ENCODE assay signal across 11 mouse cellular contexts in the genomic region with DNA sequence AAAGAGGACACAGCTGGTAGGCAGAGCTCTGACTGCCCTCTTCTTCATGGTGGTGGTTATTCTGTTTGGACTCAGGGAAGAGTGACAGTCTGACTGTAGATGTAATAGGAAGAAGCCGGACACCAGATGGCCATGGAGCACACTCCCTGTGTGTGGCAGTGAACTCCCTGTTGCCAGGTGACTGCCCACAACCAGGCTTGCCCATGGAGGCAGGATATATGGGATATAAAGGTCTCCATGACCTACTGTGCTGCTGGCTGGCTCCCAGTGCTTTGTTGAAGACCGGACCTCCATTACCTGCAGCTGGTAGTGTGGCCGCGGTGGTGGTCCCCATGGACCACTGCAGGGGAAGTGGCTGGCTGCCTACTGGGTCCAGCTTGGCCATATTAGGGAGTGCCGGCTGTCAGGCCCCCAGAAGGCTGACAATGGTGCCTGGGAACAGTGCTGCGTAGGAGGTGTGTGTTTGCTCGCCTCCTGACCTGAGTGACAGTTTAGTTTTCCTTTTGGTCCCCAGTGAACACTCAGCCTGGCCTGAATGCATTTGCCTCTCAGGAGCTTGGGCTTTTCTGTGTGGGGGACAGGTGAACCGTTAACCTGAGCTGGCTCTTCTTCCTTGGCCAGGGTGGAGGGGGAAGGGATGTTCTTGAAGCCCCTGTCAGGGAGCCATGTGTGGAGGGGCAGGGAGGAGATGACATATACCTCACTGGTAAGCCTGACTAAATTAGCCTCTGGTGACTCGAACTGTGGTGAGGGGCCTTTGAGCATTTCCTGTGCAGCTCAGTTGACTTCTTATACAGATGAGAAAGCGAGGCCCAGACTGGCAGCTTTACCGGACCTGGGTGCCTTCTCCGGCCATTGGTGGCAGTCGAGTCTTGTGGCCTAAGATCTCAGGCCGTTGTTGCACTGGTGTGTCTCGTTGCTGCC.
DNase-seq lines count a peak whose midpoint lies in the region; ATAC-seq and TF ChIP-seq lines count a peak whose summit lies in the region.
"Had no signal": no experiment of that assay in that cellular context is flagged by ENCODE, and none has a peak within 500 bp of the region (broad histone marks: within the 10 kb centered on the region; RNA-seq: fewer than 3 reads in every experiment).

No protein-coding gene starts in this region.

- H3K27ac ChIP-seq in heart, embryonic 15.5 days = no peak overlapping the region
- peak overlapping the region; percentile 28; the same call in 1 of the 2 replicates for H3K27ac ChIP-seq in stomach, embryonic 15.5 days
- no peak overlapping the region for H3K27ac ChIP-seq in stomach, postnatal 0 days (replicated peaks)
- H3K27ac ChIP-seq in hindbrain, embryonic 12.5 days = 0 out of 2 replicates have a peak overlapping the region, but pooled peaks have one; percentile 14
- 0 out of 2 replicates have a peak overlapping the region, but pooled peaks have one; percentile 15 for H3K27ac ChIP-seq in neural tube, embryonic 15.5 days (replicated peaks)
- H3K27ac ChIP-seq: liver, embryonic 13.5 days had no signal

- no peak for TF ChIP-seq EP300 in stomach, postnatal 0 days (optimal IDR thresholded peaks at IDR 0.05)

- H3K9ac ChIP-seq in heart, embryonic 15.5 days = no peak overlapping the region
- no peak overlapping the region for H3K9ac ChIP-seq in stomach, embryonic 15.5 days
- H3K9ac ChIP-seq in stomach, postnatal 0 days (ENCODE audit: low read length) = no peak overlapping the region
- H3K9ac ChIP-seq in hindbrain, embryonic 12.5 days = no peak overlapping the region
- no peak overlapping the region for H3K9ac ChIP-seq in neural tube, embryonic 15.5 days (replicated peaks)
- H3K9ac ChIP-seq: liver, embryonic 13.5 days had no signal

- H3K4me1 ChIP-seq in heart, embryonic 15.5 days (replicated peaks) = peaks cover 71% of the 10 kb centered on the region
- peaks cover 45% of the 10 kb centered on the region for H3K4me1 ChIP-seq in stomach, embryonic 15.5 days
- peaks cover 12% of the 10 kb centered on the region for H3K4me1 ChIP-seq in stomach, postnatal 0 days (replicated peaks; ENCODE audit: control insufficient read depth, insufficient read depth)
- H3K4me1 ChIP-seq in hindbrain, embryonic 12.5 days = peaks cover 90% of the 10 kb centered on the region
- peaks cover 70% of the 10 kb centered on the region for H3K4me1 ChIP-seq in neural tube, embryonic 15.5 days

- no peaks in the 10 kb centered on the region for H3K27me3 ChIP-seq in heart, embryonic 15.5 days
- no peaks in the 10 kb centered on the region for H3K27me3 ChIP-seq in stomach, embryonic 15.5 days (replicated peaks)
- H3K27me3 ChIP-seq in stomach, postnatal 0 days (ENCODE audit: control insufficient read depth, insufficient read depth, low read length) = no peaks in the 10 kb centered on the region
- no peaks in the 10 kb centered on the region for H3K27me3 ChIP-seq in hindbrain, embryonic 12.5 days
- H3K27me3 ChIP-seq in neural tube, embryonic 15.5 days (replicated peaks) = no peaks in the 10 kb centered on the region
- H3K27me3 ChIP-seq: liver, embryonic 13.5 days; megakaryocyte, embryonic 14.5 days; Patski had no signal

- no peaks in the 10 kb centered on the region for H3K36me3 ChIP-seq in heart, embryonic 15.5 days
- no peaks in the 10 kb centered on the region for H3K36me3 ChIP-seq in stomach, embryonic 15.5 days
- H3K36me3 ChIP-seq in stomach, postnatal 0 days (ENCODE audit: control insufficient read depth, insufficient read depth, low read length) = no peaks in the 10 kb centered on the region
- H3K36me3 ChIP-seq in hindbrain, embryonic 12.5 days = no peaks in the 10 kb centered on the region
- no peaks in the 10 kb centered on the region for H3K36me3 ChIP-seq in neural tube, embryonic 15.5 days

- no peak for TF ChIP-seq CTCF in stomach, postnatal 0 days (IDR thresholded peaks at IDR 0.05; ENCODE audit: low read depth)

- H3K4me2 ChIP-seq in heart, embryonic 15.5 days = no peak overlapping the region
- H3K4me2 ChIP-seq in stomach, embryonic 15.5 days = no peak overlapping the region
- H3K4me2 ChIP-seq in stomach, postnatal 0 days (replicated peaks; ENCODE audit: low read depth) = no peak overlapping the region
- H3K4me2 ChIP-seq in hindbrain, embryonic 12.5 days (replicated peaks) = no peak overlapping the region
- H3K4me2 ChIP-seq in neural tube, embryonic 15.5 days = no peak overlapping the region
- H3K4me2 ChIP-seq: liver, embryonic 13.5 days had no signal

- ATAC-seq in heart, embryonic 15.5 days (replicated peaks; ENCODE audit: insufficient number of reproducible peaks, insufficient read depth, low FRiP score, low read depth) = 0 out of 2 replicates have a peak, but pooled peaks have one; percentile 19
- no peak for ATAC-seq in stomach, embryonic 15.5 days (ENCODE audit: insufficient read depth, low FRiP score, low read depth)
- ATAC-seq in stomach, postnatal 0 days (ENCODE audit: low FRiP score, low TSS enrichment) = no peak
- no peak for ATAC-seq in hindbrain, embryonic 12.5 days (ENCODE audit: low FRiP score)
- ATAC-seq in neural tube, embryonic 15.5 days (ENCODE audit: low FRiP score) = no peak
- ATAC-seq: Patski had no signal

- no peaks in the 10 kb centered on the region for H3K9me3 ChIP-seq in heart, embryonic 15.5 days (replicated peaks)
- H3K9me3 ChIP-seq in stomach, embryonic 15.5 days = no peaks in the 10 kb centered on the region
- no peaks in the 10 kb centered on the region for H3K9me3 ChIP-seq in stomach, postnatal 0 days (ENCODE audit: control insufficient read depth, low read length)
- H3K9me3 ChIP-seq in hindbrain, embryonic 12.5 days (replicated peaks) = no peaks in the 10 kb centered on the region
- H3K9me3 ChIP-seq in neural tube, embryonic 15.5 days (replicated peaks) = no peaks in the 10 kb centered on the region
- H3K9me3 ChIP-seq: liver, embryonic 13.5 days; megakaryocyte, embryonic 14.5 days had no signal

- 69% methylated on average over 15 of the region's 15 CpGs for WGBS in heart, embryonic 15.5 days
- 73% methylated on average over 15 of the region's 15 CpGs for WGBS in stomach, embryonic 15.5 days
- WGBS in stomach, postnatal 0 days = 72% methylated on average over 15 of the region's 15 CpGs
- WGBS in hindbrain, embryonic 12.5 days = 71% methylated on average over 15 of the region's 15 CpGs
- 64% methylated on average over 15 of the region's 15 CpGs for WGBS in neural tube, embryonic 15.5 days

- H3K4me3 ChIP-seq in heart, embryonic 15.5 days = no peak overlapping the region
- no peak overlapping the region for H3K4me3 ChIP-seq in stomach, embryonic 15.5 days (replicated peaks)
- H3K4me3 ChIP-seq in stomach, postnatal 0 days (ENCODE audit: low read depth, low read length) = no peak overlapping the region
- no peak overlapping the region for H3K4me3 ChIP-seq in hindbrain, embryonic 12.5 days
- no peak overlapping the region for H3K4me3 ChIP-seq in neural tube, embryonic 15.5 days (replicated peaks)
- H3K4me3 ChIP-seq: liver, embryonic 13.5 days; megakaryocyte, embryonic 14.5 days had no signal

- DNase-seq in heart, adult 18-20 months = no peak
- no peak for DNase-seq in stomach, postnatal 0 days (ENCODE audit: low spot score)
- DNase-seq in spleen, adult 12 weeks (ENCODE audit: low spot score) = no peak
- no peak for DNase-seq in ovary, postnatal 10 days (ENCODE audit: low spot score)
- DNase-seq: liver, embryonic 13.5 days had no signal

Comparison
In these comparisons a context has a peak if more than half of its experiments do, and no peak if none do; other contexts are left out.
1. H3K27ac ChIP-seq: peak in stomach, embryonic 15.5 days (single experiment), hindbrain, embryonic 12.5 days (single experiment) and neural tube, embryonic 15.5 days (single experiment); none in heart, embryonic 15.5 days (single experiment) and stomach, postnatal 0 days (single experiment).